Mouse (Mus musculus) heart, postnatal 25 days (tissue): Measurements from ENCODE around the gene Gm44805. TPM values are rescaled to one million over a fixed set of nuclear protein-coding genes. Genes with fewer than 3 reads are reported as not detected.
A peak's percentile ranks its signal among the peaks of the same experiment; 100 is the strongest.

Source experiments
- DNase-seq: peaks from one replicate; pipeline ENCODE4 v3.0.0; 2022; ENCODE audit warnings: low spot score
- intact Hi-C: fragments of 180-260 bp; cut with DNase I; formaldehyde crosslinking; loops from one replicate; pipeline ENCODE4 v1.15.1; 2025
- total RNA-seq, 2 experiments: library from RNA; stranded (reverse); gene quantifications; 2 replicates each; pipeline ENCODE4 v1.2.3; 2021

Gene Gm44805
- total RNA-seq, 2 experiments from 2014 or later: not detected

DNA sequence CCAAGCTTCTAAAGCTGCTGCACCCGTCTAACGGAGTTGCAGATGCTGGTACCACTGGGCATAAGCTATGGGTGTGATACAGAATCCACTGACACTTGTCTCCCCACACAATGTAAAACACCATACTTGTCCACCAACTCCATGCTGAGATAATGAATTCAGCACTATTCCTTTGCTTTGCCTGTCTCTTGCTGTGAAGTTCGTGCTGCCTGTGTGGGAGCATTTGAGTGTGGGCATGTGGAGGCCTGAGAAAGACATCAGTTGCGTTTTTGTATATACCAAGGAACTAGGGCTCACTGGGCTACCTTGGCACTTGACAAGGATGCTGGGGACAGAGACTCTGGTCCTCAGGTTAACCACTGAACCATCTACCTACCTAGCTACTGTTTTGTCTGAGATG is 40.0 kb downstream of the Gm44805 start:
- intact Hi-C loops: no loop called here
- DNase-seq: no peak

DNA sequence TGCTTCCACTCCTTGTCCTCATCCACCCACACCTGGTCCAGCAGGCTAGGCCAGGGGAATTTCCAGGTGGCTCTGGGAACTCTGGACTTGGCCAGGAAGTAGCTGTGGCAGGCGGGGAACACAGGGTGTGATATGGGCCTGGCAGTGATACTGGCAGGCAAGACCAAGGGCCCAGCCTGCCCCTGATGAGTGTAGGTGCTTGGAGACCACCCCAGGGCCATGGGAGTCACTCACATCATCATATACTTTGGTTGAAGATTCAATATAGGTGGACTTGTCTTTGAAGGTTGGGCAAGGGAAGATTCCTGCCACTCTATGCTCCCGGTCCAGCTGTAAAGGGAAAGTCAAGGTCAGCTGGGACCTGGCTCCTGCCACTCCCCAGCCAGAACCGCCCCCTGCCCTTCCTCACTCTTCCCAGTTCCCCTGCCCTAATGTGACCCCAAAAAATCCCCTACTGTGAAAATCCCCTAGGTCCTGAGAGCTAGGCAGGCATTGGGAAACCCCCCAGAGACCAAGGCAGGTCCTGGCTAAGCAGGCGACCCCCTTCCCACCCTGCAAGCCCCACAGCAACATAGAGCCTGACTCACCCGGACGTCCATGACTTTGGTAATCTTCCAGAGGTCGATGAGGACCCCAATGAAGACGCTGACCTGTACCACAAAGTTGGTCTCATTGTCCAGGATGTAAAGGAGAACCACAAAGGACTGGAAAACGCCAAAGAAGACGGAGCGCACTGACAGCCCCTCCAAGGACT is 46.0 kb downstream of the Gm44805 start:
- DNase-seq: no peak
- intact Hi-C loops: no loop called here

DNA sequence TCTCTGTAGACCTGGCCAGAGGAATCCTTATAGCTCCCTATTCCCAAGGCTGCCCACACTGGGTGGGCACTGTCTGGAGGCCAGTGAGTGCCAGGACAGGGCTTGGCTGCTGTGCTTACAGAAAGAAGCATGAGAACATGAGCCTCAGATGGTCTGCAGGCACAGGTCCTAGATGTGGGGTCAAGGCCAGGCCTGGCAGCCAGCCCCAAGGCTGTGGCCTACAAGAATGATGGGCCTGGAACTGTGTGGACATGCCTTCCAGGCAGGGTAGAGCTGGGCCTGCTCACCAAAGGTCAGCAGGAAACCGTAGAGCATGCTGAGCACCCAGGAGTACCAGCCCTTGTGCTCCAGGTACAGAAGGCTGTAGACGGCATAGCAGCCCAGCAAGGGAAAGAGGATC is 46.6 kb downstream of the Gm44805 start:
- intact Hi-C loops: no loop called here
- DNase-seq: no peak

DNA sequence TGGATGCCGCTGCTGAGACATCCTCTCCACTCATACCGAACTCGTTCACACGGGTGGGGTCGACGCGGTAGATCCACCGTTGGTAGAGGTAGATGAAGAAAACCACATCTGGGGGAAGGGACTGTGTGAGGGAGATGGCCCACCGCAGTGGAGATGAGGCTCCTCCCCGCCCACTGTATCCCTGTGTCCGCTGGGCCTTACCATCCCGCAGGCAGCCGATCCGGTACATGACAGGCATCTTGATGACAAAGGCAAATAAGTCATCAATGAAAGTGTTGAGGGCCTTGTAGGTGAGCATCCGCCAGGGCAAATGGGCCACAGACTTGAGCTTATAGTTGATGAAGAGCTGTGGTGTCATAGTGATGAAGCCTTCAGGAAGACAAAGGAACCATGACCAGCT is 47.4 kb downstream of the Gm44805 start:
- intact Hi-C loops: no loop called here
- no peak for DNase-seq

DNA sequence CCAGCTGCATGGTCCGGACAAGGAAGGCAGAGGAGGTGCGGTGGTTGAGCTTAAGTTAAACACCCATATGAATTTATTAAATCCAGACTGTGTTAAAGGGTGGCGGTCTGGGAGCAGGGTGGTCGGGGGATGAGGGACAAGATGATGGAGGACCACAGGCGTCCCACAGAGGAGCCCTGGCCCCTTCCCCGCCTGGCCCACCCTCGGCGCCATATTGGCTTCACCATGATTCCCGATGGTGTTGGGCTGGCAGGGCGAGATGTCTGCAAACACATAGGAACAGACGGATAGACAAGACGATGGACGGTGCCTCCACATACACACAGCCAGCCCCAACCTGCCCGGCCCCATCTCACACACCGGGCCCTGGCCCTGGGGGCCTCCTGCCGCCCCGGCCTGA is 48.0 kb downstream of the Gm44805 start:
- no peak for DNase-seq
- intact Hi-C loops: no loop called here

DNA sequence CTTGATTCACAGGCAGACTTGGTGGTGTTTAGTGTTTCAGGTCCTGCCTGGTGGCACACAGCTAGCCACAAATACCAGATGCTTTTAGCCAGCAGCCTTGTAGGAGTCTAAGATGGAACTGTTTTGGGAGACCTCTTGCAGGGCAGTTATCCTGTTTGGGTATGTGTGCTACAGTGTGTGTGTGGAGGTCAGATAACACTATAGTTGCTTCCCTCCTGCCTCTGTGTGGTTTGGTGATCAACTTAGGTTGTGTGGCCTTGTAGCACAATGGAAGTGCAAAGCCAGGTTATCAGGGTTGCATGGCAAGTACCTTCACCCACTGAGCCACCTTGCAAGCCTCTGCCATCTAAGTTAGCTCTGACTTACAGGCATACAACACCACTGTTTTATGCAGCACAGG is 48.5 kb downstream of the Gm44805 start:
- DNase-seq: no peak
- intact Hi-C loops: no loop called here

DNA sequence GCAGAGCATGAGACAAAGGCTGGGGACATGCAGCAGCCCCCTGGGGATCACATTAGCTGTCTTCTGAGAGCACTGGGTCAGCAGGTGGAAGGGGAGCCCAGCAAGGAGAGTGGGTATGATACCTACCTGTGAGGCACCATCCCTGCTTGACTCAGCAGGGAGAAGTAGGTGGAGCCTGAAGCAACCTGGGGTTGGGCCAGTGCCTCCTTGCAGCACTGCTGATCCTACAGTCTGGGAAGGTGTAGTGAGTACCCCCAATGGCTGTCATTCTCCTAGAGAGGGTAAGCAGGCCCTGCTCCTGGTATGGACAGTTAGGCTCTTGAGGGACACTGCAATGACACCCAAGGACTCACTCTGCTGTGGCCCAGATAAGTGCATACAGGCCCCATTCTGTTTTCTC is 48.9 kb downstream of the Gm44805 start:
- intact Hi-C loops: no loop called here
- DNase-seq: no peak

DNA sequence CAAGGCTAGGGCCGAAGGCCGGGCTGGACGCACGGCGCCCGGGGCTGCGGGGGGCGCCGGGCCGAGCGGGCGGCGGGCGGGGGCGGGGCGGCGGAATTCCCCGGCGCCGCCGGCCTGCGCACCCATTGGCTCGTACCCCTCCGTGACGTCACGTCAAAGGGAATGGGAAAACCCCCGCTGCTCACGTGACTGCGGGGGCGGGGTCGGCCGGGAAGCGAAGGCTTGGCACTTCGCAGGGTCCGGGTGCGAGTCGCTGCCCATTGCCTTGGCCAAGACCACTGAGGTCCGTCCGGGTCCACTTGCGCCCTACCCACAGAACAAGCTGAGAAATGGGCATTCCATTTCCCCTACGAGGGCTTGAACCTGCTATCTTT is 51.9 kb downstream of the Gm44805 start, which contains the start of gene Relb:
Gene Relb (minus strand): TSS at position 78 of the 374 bp plus-strand sequence.
- intact Hi-C loops: no loop called here

DNA sequence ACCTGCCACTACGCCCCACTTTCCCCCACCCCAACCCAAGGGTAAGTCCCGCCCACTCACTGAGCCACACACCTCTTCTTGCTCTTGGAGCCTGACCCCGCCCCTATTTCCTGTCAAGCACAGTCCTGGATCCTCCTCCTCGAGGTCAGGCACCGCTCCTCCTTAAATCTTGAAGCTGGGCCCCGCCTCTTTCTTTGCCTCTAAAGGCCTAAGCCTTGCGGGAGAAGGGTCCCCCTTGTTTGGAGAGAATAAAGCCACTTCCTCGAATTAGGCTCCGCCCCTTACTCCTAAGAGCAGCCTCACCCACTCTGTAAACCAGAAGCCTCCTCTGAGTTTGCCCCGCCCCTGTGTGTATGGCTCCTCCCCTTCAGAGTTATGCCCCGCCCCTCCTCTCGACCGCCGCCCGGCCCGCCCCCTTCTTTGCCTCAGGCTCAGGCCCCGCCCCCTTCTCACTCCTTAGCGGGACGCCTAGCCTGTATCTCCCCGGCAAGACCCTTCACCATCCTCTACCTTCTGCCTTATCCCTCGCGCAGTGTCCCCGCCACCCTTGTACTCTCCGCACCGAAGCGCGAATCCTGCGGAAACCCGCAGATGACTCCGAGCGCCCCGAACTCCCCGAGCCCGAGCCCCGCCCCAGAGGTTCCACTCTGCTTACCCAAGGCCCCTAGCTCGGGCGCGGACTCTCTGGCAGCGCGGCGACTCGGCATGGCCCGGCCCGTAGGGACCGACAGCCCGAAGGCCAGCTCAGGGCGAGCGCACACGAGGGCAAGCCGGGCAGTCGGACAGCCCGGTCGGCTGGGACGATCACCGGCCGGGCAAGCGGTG is 52.5 kb downstream of the Gm44805 start:
- intact Hi-C loops: no loop called here
- peak; percentile 93 for DNase-seq

More for the DNA sequence above, 51.9 kb downstream of the Gm44805 start, which contains the start of gene Relb:
- DNase-seq: peak; percentile 75

DNA sequence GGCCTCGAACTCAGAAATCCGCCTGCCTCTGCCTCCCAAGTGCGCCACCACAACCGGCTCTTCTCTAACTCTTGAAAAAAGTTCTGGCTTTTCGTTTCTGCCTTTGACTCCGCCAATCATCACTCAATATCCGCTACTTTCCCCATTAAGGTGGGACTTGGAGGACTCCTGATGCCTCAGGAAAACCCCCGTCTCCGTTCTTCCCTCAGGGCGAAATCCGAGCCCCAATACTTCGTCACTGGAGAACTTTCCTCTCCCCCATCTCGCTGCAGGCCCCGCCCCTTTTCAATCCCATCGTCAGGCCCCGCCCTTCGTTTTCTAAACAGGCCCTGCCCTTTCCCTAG is 53.1 kb downstream of the Gm44805 start:
- intact Hi-C loops: no loop called here
- DNase-seq: no peak

DNA sequence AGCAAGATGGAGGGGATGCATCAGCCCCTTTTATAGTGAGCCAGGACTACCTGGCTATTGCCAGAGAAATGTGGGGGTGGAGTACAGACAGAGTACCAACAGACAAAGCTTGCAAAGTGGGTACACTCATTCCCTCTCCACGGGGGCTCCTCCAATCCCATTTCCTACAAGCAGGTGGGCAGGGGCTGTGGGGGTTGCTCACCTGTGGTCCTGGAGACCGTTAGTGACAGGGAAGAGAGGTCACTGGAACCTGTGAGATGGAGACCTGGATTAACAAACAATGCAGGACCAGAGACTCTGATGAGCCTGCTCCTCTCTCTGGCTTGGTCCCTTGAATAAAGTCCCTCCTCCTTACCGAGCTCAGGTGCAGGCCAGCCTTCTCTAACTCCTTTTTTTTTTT is 53.5 kb downstream of the Gm44805 start:
- DNase-seq: no peak
- intact Hi-C loops: no loop called here

DNA sequence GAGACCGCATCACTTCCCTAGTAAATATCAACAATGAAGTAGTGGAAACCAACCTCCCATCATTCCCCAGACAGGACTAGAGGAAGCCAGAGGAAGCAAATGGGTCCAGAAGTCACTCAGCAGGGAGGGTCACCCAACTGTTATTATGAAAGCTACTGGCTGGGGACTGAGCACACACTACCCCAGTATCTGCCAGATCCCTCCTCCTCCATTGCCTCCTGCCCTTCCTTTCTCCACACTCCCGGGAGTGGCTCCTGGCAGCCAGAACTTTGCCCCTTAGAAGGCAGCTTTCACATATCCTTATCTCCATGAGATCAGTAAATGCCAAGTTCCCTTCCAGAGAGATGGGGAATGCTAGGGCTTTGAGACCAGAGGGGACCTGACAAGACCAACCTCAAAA is 57.8 kb downstream of the Gm44805 start:
- intact Hi-C loops: no loop called here
- no peak for DNase-seq

DNA sequence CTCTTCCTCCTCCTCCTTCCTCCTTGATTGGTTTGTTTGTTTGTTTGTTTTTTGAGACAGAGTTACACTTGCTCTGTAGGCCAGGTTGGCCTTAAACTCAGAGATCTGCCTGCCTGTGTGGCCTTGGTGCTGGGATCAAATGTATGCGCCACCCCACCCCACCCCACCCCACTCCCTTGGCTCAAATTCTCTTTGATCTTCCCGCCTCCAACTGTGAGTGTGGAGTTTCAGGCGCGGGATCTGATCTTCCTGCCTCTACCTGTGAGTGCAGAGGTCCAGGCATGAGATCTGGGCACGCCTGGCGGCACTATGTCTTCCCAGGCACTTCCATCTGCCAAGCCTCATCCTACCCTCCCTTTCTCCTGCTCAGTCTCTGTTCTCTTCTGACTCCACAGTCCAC is 59.0 kb downstream of the Gm44805 start:
- DNase-seq: no peak
- intact Hi-C loops: no loop called here

Other genes with a start within 250 kb of the Gm44805 start
- gene Mark4, start 222.6 kb downstream of the Gm44805 start, total RNA-seq: 10 to 100 TPM; 22.3 to 24.3 TPM
- 1 to 10 TPM; 1.2 to 1.3 TPM for gene Exoc3l2, start 218.1 kb downstream of the Gm44805 start, total RNA-seq
- gene Bloc1s3, start 173.1 kb downstream of the Gm44805 start, total RNA-seq: 1 to 10 TPM; 2.3 to 2.4 TPM
- gene Trappc6a, start 173.0 kb downstream of the Gm44805 start, total RNA-seq: 10 to 100 TPM; 35.6 to 35.9 TPM
- not detected for gene Nkpd1, start 163.6 kb downstream of the Gm44805 start, total RNA-seq
- 10 to 100 TPM; 48.0 to 52.3 TPM for gene Ppp1r37, start 118.3 kb downstream of the Gm44805 start, total RNA-seq
- gene Zfp296, start 104.1 kb downstream of the Gm44805 start, total RNA-seq: under 1 TPM; 0.28 to 0.49 TPM
- gene Gemin7, start 103.8 kb downstream of the Gm44805 start, total RNA-seq: 10 to 100 TPM; 44.6 to 45.6 TPM
- 10 to 100 TPM; 14.5 to 20.5 TPM for gene Clasrp, start 76.9 kb downstream of the Gm44805 start, total RNA-seq
- gene Relb, start 52.0 kb downstream of the Gm44805 start, total RNA-seq: 1 to 10 TPM; 7.3 to 7.6 TPM
- gene Clptm1, start 16.4 kb downstream of the Gm44805 start, total RNA-seq: 10 to 100 TPM; 65.6 to 72.3 TPM
- not detected for gene Apoc2, start 3.5 kb downstream of the Gm44805 start, total RNA-seq
- gene Apoc4, start 56 bp upstream of the Gm44805 start, total RNA-seq: not detected
- 1 to 10 TPM; 1.4 to 2.2 TPM for gene Apoc1, start 11.2 kb upstream of the Gm44805 start, total RNA-seq
- gene Apoe, start 17.8 kb upstream of the Gm44805 start, total RNA-seq: 100 to 1,000 TPM; 309 to 319 TPM
- gene Tomm40, start 34.0 kb upstream of the Gm44805 start, total RNA-seq: 100 to 1,000 TPM; 112 to 113 TPM
- 10 to 100 TPM; 31.1 to 31.9 TPM for gene Nectin2, start 69.1 kb upstream of the Gm44805 start, total RNA-seq
- 100 to 1,000 TPM; 220 to 229 TPM for gene Bcam, start 89.6 kb upstream of the Gm44805 start, total RNA-seq
- under 1 TPM in 1 of 2 experiments, not detected in 1; 0.73 TPM for gene Cblc, start 115.4 kb upstream of the Gm44805 start, total RNA-seq
- 1 to 10 TPM; 3.0 to 3.9 TPM for gene Bcl3, start 141.3 kb upstream of the Gm44805 start, total RNA-seq
- not detected for gene Gm19345, start 170.6 kb upstream of the Gm44805 start, total RNA-seq
- gene Ceacam16, start 179.9 kb upstream of the Gm44805 start, total RNA-seq: under 1 TPM in 1 of 2 experiments, not detected in 1; 0.42 TPM
- gene Ceacam19, start 206.5 kb upstream of the Gm44805 start, total RNA-seq: not detected
- gene Pvr, start 239.7 kb upstream of the Gm44805 start, total RNA-seq: 10 to 100 TPM; 19.3 to 20.1 TPM